Mouse (Mus musculus): ENCODE results near the gene Pkn3.
"Not testable (repeated sequence)": the region's sequence is repeated elsewhere in the genome, so short reads cannot be mapped to it uniquely, and the experiment has no call there.

The Pkn3 gene

GRCm38 (mm10) chr2:30140021-30140420 lies 62.5 kb downstream of the Pkn3 start:
- not testable (repeated sequence) for DNase-seq (ENCODE audit: low spot score in 2 of 2)
